Mouse (Mus musculus): ENCODE results near the gene Tgfbr3. TPM values are rescaled to one million over a fixed set of nuclear protein-coding genes. Genes with fewer than 3 reads are reported as not detected.
A peak's percentile ranks its signal among the peaks of the same experiment; 100 is the strongest.

Gene Tgfbr3
- polyA plus RNA-seq, 1 experiment: 40.0 TPM

DNA sequence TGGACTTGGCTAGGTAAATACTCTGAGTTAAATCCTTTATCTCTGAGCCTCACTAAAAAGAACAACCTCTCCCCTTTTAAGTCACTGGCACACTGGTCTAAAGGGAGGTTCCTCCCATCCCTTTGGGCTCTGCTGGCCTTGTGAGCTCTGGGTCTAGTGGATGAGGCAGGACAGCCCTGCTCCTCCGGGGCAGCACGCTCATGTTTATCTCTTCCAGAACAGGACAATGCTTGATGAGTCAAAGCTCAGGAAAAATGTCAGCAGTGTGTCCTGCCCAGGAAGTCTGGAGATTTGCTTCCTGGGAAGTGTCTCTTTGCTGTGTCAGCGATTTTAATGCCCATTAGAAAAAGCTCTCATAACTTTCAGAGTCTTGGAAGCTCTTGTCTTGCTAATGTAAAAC, 177.6 kb downstream of the Tgfbr3 start:
- peak overlapping the region; percentile 76 for H3K27ac ChIP-seq (ENCODE audit: insufficient read depth, low read length)
- no peak overlapping the region for H3K4me3 ChIP-seq (ENCODE audit: insufficient read depth, low read length)
- no peak for TF ChIP-seq POLR2A (IDR thresholded peaks at IDR 0.05; ENCODE audit: low read depth, low read length)
- H3K4me1 ChIP-seq (ENCODE audit: control insufficient read depth, insufficient read depth, low read length): peaks cover 13% of the 10 kb centered on the region

DNA sequence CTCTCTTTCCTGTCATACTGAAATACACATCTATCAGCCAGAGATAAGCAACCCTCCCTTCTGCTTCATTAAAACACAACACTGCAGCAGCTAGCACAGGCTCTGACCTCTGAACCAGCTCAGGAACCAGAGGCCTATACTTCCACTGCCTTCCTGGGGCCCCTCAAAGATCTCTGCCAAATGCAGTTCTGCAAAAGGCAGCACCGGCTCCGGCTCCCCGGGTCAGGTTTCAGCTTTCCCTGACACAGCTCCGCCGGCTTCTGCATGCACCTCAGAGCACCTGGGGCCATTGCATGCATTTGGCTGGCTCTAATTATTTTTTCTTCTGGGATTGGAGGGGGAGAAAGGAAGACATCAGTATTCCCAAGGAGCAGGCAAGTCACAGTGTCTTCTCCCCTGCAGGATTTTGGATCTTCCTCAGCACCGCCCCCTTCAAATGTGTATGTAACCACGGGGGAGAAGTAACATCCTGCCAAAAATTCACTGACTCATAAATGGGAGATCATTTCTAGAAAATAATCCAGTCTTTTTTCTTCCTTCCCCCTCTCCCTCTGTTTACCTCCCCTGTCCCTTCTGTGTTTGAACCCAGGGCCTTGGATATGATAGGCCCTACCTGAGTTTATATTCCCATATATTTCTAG, 178.4 kb downstream of the Tgfbr3 start:
- peaks cover 13% of the 10 kb centered on the region for H3K4me1 ChIP-seq (ENCODE audit: control insufficient read depth, insufficient read depth, low read length)
- no peak overlapping the region for H3K4me3 ChIP-seq (ENCODE audit: insufficient read depth, low read length)
- H3K27ac ChIP-seq (ENCODE audit: insufficient read depth, low read length): peak overlapping the region; percentile 76
- TF ChIP-seq POLR2A (IDR thresholded peaks at IDR 0.05; ENCODE audit: low read depth, low read length) (no peak), CTCF (IDR thresholded peaks at IDR 0.05; ENCODE audit: borderline replicate concordance, insufficient read depth, low read length) (no peak)

DNA sequence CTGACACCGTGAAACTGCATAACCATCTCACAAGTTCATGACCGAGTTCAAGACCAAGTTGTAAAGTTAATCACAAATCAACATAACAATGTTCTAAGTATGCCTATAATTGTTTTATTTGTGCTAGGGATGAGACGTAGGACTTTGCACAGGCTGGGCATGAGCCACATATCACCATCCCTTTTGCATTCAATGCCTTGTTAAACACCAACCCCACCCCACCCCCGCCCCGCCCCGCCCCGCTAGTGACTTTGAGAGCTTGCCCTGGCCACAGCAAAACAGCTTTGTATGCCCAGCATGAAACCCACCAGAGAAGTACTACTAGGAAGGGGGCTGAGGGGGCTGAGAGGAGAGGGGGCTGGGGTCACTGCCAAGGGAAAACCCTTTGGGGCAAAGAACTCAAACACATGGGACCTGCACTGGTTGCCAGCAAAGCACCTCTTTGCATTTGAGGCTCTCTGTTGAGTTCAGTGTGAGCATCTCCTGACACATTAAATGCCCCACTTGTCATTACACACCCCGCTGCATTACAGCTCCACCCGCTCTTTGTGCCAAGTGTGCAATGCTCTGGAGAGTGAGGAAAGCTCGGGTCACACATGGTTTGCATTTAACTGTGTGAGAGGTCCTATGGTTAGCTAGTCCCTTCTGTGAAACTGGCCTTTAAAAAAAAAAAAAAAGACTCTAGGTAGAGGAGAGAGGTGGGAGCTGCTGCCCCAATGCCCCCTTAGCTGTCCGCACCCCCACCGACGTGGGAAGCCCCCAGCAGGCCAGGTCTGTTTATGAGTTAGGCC, 179.1 kb downstream of the Tgfbr3 start:
- TF ChIP-seq POLR2A (IDR thresholded peaks at IDR 0.05; ENCODE audit: low read depth, low read length): no peak
- TF ChIP-seq CTCF (IDR thresholded peaks at IDR 0.05; ENCODE audit: borderline replicate concordance, insufficient read depth, low read length): no peak
- Histone ChIP-seq H3K4me1 (ENCODE audit: control insufficient read depth, insufficient read depth, low read length) (peaks cover 13% of the 10 kb centered on the region), H3K27ac (ENCODE audit: insufficient read depth, low read length) (peak overlapping the region; percentile 76), H3K4me3 (ENCODE audit: insufficient read depth, low read length) (no peak overlapping the region)

DNA sequence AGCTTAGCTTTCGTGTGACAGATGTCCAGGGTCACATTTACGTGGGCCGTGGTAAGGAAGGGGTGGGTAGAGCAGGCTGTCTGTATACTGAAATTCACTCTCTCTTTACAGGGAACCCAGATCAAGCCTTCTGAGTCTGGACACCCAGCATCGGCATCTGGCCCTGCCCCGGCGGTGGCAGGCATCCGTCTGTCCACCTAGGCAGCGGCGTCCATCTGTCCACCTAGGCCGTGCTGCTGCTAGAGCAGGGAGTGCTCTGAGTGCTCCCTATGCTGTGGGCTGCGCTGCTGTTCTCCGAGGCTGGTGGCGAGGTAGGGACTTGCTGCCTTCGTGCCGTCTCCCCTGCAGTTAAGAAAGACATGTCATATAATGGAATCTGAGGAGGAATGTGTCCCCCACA, 180.0 kb downstream of the Tgfbr3 start:
- Histone ChIP-seq H3K4me1 (ENCODE audit: control insufficient read depth, insufficient read depth, low read length) (peaks cover 13% of the 10 kb centered on the region), H3K27ac (ENCODE audit: insufficient read depth, low read length) (no peak overlapping the region), H3K4me3 (ENCODE audit: insufficient read depth, low read length) (no peak overlapping the region)
- TF ChIP-seq POLR2A (IDR thresholded peaks at IDR 0.05; ENCODE audit: low read depth, low read length): no peak
- no peak for TF ChIP-seq CTCF (IDR thresholded peaks at IDR 0.05; ENCODE audit: borderline replicate concordance, insufficient read depth, low read length)

DNA sequence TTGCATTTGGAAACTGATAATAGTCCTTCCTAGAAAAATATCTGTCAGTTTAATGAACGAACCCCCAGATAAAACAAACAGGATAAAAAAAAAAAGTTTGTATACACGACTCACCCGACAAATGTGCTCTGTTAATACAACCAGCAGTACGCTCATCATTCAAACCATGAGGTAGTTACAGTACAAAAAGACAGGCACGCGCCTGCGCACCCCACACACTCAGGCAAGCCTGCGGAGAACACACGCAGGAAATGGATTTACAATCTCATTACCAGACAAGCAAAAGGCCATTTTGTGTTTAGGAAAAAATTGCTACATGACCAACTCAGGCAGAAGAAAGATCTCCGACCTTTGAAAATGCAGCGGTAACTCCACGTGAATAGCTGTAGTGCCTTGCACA, 182.6 kb downstream of the Tgfbr3 start:
- peaks cover 11% of the 10 kb centered on the region for H3K4me1 ChIP-seq (ENCODE audit: control insufficient read depth, insufficient read depth, low read length)
- H3K27ac ChIP-seq (ENCODE audit: insufficient read depth, low read length): no peak overlapping the region
- no peak overlapping the region for H3K4me3 ChIP-seq (ENCODE audit: insufficient read depth, low read length)
- TF ChIP-seq POLR2A (IDR thresholded peaks at IDR 0.05; ENCODE audit: low read depth, low read length) (no peak), CTCF (IDR thresholded peaks at IDR 0.05; ENCODE audit: borderline replicate concordance, insufficient read depth, low read length) (no peak)

DNA sequence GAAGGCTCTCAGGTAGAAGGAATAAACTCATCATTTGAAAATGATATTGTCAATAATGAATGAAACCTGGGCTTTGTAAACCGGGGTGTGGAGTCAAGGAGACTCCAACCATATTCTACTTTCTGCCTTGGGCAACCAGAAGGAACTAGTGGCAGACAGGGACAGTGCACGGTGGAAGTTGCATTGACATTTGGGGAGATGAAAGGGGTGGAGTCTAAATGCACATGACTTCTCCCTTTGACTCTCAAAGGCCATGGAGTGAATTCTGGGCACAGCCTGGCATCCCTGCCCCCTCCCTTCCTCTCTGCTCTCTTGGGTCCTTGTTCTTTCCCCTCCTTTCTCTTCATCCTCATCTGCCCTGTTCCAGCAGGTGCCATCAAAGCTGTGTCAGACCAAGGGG, 183.3 kb downstream of the Tgfbr3 start:
- Histone ChIP-seq H3K27ac (ENCODE audit: insufficient read depth, low read length) (no peak overlapping the region), H3K4me1 (ENCODE audit: control insufficient read depth, insufficient read depth, low read length) (peaks cover 10% of the 10 kb centered on the region), H3K4me3 (ENCODE audit: insufficient read depth, low read length) (no peak overlapping the region)
- TF ChIP-seq POLR2A (IDR thresholded peaks at IDR 0.05; ENCODE audit: low read depth, low read length) (no peak), CTCF (IDR thresholded peaks at IDR 0.05; ENCODE audit: borderline replicate concordance, insufficient read depth, low read length) (no peak)

DNA sequence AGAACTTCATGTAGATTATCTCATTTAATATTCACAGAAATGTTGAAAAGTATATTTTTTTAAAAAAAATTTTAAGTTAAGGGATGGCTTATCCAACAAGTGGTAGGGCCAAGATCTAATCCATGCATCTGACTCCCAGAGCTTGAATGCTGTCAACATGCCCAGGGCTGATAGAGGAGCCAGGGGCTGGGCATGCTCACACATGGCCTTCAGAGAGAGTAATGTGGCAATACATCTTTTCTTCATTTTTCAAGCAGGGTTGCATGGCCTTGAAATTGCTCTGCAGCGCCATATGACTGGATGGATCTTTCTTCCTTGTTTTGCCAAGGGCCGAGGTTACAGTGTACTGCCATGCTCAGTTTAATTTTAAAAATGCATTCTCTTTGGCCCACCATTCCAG, 185.8 kb downstream of the Tgfbr3 start:
- Histone ChIP-seq H3K4me1 (ENCODE audit: control insufficient read depth, insufficient read depth, low read length) (no peaks in the 10 kb centered on the region), H3K4me3 (ENCODE audit: insufficient read depth, low read length) (no peak overlapping the region), H3K27ac (ENCODE audit: insufficient read depth, low read length) (no peak overlapping the region)
- TF ChIP-seq POLR2A (IDR thresholded peaks at IDR 0.05; ENCODE audit: low read depth, low read length) (no peak), CTCF (IDR thresholded peaks at IDR 0.05; ENCODE audit: borderline replicate concordance, insufficient read depth, low read length) (no peak)

DNA sequence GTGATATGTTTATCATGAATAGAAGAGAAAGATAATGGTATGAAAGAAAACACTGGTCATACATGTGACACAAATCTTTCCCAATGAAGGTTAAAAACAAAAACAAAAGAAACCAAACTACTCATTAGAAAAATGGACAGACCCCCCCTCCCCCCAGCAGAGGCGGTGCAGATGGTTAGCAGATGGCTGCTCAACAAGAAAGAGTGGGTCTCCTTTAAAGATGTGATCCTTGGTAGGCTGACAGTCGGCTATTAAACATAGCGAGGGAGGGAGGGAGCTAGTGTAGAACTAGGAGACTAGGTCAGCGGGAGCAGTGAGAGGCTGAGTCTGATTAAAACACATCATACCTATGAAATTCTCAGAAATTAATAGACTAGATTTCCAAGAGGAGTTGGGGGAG, 186.5 kb downstream of the Tgfbr3 start:
- Histone ChIP-seq H3K4me3 (ENCODE audit: insufficient read depth, low read length) (no peak overlapping the region), H3K27ac (ENCODE audit: insufficient read depth, low read length) (no peak overlapping the region), H3K4me1 (ENCODE audit: control insufficient read depth, insufficient read depth, low read length) (no peaks in the 10 kb centered on the region)
- no peak for TF ChIP-seq POLR2A (IDR thresholded peaks at IDR 0.05; ENCODE audit: low read depth, low read length)
- TF ChIP-seq CTCF (IDR thresholded peaks at IDR 0.05; ENCODE audit: borderline replicate concordance, insufficient read depth, low read length): no peak

DNA sequence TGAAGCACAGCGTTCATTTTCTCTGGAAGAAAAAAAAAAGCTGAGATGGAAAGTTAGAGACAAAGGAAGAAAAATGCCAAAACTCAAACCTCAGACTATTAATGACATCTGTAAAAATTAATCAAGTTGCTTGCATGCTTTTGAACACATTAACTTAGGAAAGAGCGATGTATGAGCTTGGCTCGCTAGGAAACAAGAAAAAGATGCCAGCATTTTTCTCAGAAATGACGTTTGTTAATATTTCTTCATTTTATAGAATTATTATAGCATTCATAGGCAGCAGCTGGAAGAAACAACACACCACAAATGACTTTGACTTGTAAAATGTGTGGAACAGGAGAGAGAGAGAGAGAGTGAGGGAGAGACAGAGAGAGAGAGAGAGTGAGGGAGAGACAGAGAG, 187.7 kb downstream of the Tgfbr3 start:
- H3K4me1 ChIP-seq (ENCODE audit: control insufficient read depth, insufficient read depth, low read length): peaks cover 3% of the 10 kb centered on the region; the same call in 1 of the 2 replicates
- H3K27ac ChIP-seq (ENCODE audit: insufficient read depth, low read length): no peak overlapping the region; the same call in 1 of the 2 replicates
- no peak for TF ChIP-seq POLR2A (IDR thresholded peaks at IDR 0.05; ENCODE audit: low read depth, low read length)
- no peak for TF ChIP-seq CTCF (IDR thresholded peaks at IDR 0.05; ENCODE audit: borderline replicate concordance, insufficient read depth, low read length)
- no peak overlapping the region for H3K4me3 ChIP-seq (ENCODE audit: insufficient read depth, low read length)

DNA sequence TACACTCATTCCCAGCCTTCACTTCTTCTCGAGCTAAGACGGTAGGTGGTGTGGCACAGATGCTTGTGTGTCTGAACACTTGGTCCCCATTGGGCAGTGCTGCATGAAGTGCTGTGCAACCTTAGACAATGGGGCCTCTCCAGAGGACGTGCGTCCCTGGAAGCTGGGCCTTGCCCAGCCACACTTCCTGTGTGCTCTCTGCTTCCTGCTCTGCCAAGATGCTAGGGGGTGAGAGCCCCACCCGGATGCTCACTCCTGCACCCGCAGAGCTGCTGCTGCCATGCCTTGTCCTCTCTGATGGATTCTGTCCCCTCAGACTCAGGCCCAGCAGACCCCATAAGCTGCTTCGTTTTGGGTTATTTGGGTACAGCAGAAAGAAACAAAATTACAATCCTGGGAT, 188.3 kb downstream of the Tgfbr3 start:
- H3K4me1 ChIP-seq (ENCODE audit: control insufficient read depth, insufficient read depth, low read length): peaks cover 3% of the 10 kb centered on the region; the same call in 1 of the 2 replicates
- H3K27ac ChIP-seq (ENCODE audit: insufficient read depth, low read length): peak overlapping the region; percentile 21; the same call in 1 of the 2 replicates
- H3K4me3 ChIP-seq (ENCODE audit: insufficient read depth, low read length): no peak overlapping the region
- no peak for TF ChIP-seq CTCF (IDR thresholded peaks at IDR 0.05; ENCODE audit: borderline replicate concordance, insufficient read depth, low read length)
- no peak for TF ChIP-seq POLR2A (IDR thresholded peaks at IDR 0.05; ENCODE audit: low read depth, low read length)

Data from embryonic fibroblast, embryonic 13.5 days (primary cell).